Mouse (Mus musculus) hematopoietic stem cell, adult 5-6 weeks (primary cell): ENCODE results near the gene Nppc. TPM values are rescaled to one million over a fixed set of nuclear protein-coding genes. Genes with fewer than 3 reads are reported as not detected.

Source experiments
- ATAC-seq, 2 experiments: fragments of 125-278 bp in 1 of 2; replicated peaks in 1 of 2; 2 replicates each; pipeline ENCODE4 v1.8.0; 2016 to 2017; ENCODE audit warnings: inconsistent platforms in 2 of 2, mild to moderate bottlenecking in 2 of 2, moderate number of reproducible peaks in 2 of 2, low read depth in 1 of 2, moderate TSS enrichment in 1 of 2; ENCODE audit not compliant: low FRiP score in 2 of 2, poor library complexity in 2 of 2, severe bottlenecking in 2 of 2, insufficient read depth in 1 of 2, low TSS enrichment in 1 of 2
- total RNA-seq: library from RNA; stranded (forward); fragments of 172-1452, 232-1000 nt; gene quantifications from 2 replicates; pipeline ENCODE4 v1.2.3, GENCODE M21; 2017

Gene Nppc
- total RNA-seq, 1 experiment from 2014 or later = not detected

GRCm38 (mm10) chr1:86622296-86622695, 48.1 kb downstream of the Nppc start:
- no peak for ATAC-seq

- ATAC-seq = no peak; a peak in 1 of 4 replicates
Observed at GRCm38 (mm10) chr1:86618454-86619125, 51.8 kb downstream of the Nppc start.

Other genes starting within 250 kb of the Nppc start
- gene Nmur1, start 244.3 kb downstream of the Nppc start, total RNA-seq = not detected in 2 replicates
- gene Tex44, start 244.2 kb downstream of the Nppc start, total RNA-seq = not detected in 2 replicates
- 5,153 and 6,011 TPM in 2 replicates for gene Ptma, start 143.8 kb downstream of the Nppc start, total RNA-seq
- 11.5 and 11.8 TPM in 2 replicates for gene Pde6d, start 87.9 kb downstream of the Nppc start, total RNA-seq
- 10.0 and 15.0 TPM in 2 replicates for gene Cops7b, start 87.7 kb downstream of the Nppc start, total RNA-seq
- gene Dis3l2, start 33.2 kb upstream of the Nppc start, total RNA-seq = 34.6 and 42.1 TPM in 2 replicates